Mouse (Mus musculus): ENCODE data around the gene Clstn2.

DNA sequence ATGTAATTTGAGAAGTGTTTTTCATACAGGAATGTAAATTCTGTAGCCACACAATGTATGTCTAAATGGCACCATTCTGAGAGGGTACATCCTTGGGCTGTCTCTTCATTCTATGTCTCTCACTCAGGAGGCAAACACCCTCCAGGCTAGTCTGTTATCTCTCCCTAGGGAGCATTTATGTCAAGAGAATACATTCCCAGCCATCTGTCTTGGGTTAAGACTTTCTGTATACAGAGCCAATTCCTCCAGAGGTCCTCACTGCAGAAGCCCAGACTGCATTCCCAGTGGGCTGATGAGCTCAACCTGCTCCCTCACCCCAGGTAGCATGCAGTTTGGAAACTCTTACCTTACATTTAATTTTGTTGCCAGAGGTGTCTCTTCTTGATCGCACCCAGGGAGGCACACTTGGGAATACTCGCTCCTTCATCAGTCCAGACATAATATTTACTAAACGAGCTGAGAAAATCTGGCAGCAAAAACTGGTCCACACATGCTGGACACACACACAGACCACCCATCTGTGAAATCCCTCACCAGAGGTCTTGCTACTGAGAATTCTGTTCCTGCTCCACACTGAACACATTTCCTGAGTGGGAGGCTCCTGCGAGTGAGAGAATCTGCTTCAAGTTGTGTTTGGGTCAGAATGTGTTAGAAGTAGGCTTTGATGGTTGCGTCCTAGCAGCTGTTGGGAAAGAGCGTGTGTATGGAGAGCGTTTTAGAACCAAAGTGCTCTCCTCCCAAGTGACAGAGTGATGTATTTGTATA is 592.9 kb downstream of the Clstn2 start:
- no peak for TF ChIP-seq POLR2A (IDR thresholded peaks at IDR 0.05; ENCODE audit: borderline replicate concordance, low read depth, low read length)
- TF ChIP-seq CTCF (IDR thresholded peaks at IDR 0.05; ENCODE audit: low read depth, low read length) = no peak
